8 mouse cellular contexts compared by ENCODE assay signal in genomic region chr7:27232781-27233281, GRCm38 (mm10). TPM values are rescaled to one million over a fixed set of nuclear protein-coding genes. Genes with fewer than 3 reads are reported as not detected.
A peak's percentile ranks its signal among the peaks of the same experiment; 100 is the strongest.
DNase-seq lines count a peak whose midpoint lies in the region; ATAC-seq lines count a peak whose summit lies in the region.

TSS of gene Coq8b (plus strand) at chr7:27233023.

- peak; percentile 97 for DNase-seq in Muller cell, postnatal 12 days (ENCODE audit: inconsistent ontology term)
- peak; percentile 92 for DNase-seq in cerebellum, adult 9-11 months
- peak; percentile 89 to 92 for DNase-seq in frontal cortex, adult 2 months (ENCODE audit: extremely low spot score in 1 of 2, low spot score in 1 of 2)
- DNase-seq in hindbrain, embryonic 11.5 days (ENCODE audit: low spot score): peak; percentile 96
- DNase-seq in layer of hippocampus, postnatal 10 days (ENCODE audit: low spot score in 2 of 2): peak; percentile 89 to 91
- peak; percentile 98 for DNase-seq in lung, postnatal 10 days
- DNase-seq in ovary, postnatal 36 days (ENCODE audit: low spot score): peak; percentile 91
- DNase-seq in thymus, postnatal 25 days: peak; percentile 93

- H3K27ac ChIP-seq in hindbrain, embryonic 11.5 days (ENCODE audit: low read depth, low read length): peak within 1 kb of the TSS; percentile 75

- no peaks in the 10 kb centered on the region for H3K36me3 ChIP-seq in hindbrain, embryonic 11.5 days (ENCODE audit: control insufficient read depth, insufficient read depth, low read length)

- H3K4me2 ChIP-seq in hindbrain, embryonic 11.5 days (replicated peaks; ENCODE audit: low read depth, low read length): peak within 1 kb of the TSS; percentile 72

- H3K4me3 ChIP-seq in hindbrain, embryonic 11.5 days (ENCODE audit: low read depth, low read length): peak within 1 kb of the TSS; percentile 52

- peak within 1 kb of the TSS; percentile 59 for H3K9ac ChIP-seq in hindbrain, embryonic 11.5 days (ENCODE audit: low read depth, low read length)

- no peaks in the 10 kb centered on the region for H3K27me3 ChIP-seq in hindbrain, embryonic 11.5 days (ENCODE audit: control insufficient read depth, insufficient read depth, low read length)

- 0% methylated on average over 25 of the region's 25 CpGs for WGBS in hindbrain, embryonic 11.5 days

- H3K9me3 ChIP-seq in hindbrain, embryonic 11.5 days (ENCODE audit: control insufficient read depth, low read length): no peaks in the 10 kb centered on the region

- peak; percentile 92 for ATAC-seq in hindbrain, embryonic 11.5 days (ENCODE audit: low FRiP score)

- H3K4me1 ChIP-seq in hindbrain, embryonic 11.5 days (replicated peaks; ENCODE audit: control insufficient read depth, insufficient read depth, low read length): peaks cover 6% of the 10 kb centered on the region; the same call in 1 of the 2 replicates

RNA-seq across cellular contexts. Expression of gene Coq8b, which starts in this region (rescaled TPM):
- 39.1 and 40.5 TPM in 2 replicates for polyA plus RNA-seq in frontal cortex, adult 2 months (2012; rRNA removed)
- polyA plus RNA-seq in hindbrain, embryonic 11.5 days (2014; fragmentation: Nextera tagmentation; extraction: Ambion mirVana): 13.9 and 18.4 TPM in 2 replicates
- 10 to 100 TPM; 26.9 to 29.5 TPM for total RNA-seq in layer of hippocampus, postnatal 10 days (2021)

Comparison
In these comparisons a context has a peak if more than half of its experiments do, and no peak if none do; other contexts are left out.
1. Peak in every context shown above with its lines: DNase-seq, ATAC-seq, H3K4me3 ChIP-seq and H3K27ac ChIP-seq.